Mouse (Mus musculus): ENCODE data around the gene Pbx1.
"Not testable (repeated sequence)": the region's sequence is repeated elsewhere in the genome, so short reads cannot be mapped to it uniquely, and the experiment has no call there.

Gene Pbx1

GRCm38 (mm10) chr1:168432232-168432280, at the start of gene Pbx1:
Pbx1 (minus strand) TSS chr1:168432270.
- DNase-seq (ENCODE audit: low spot score): not testable (repeated sequence)

GRCm38 (mm10) chr1:168479626-168480025, 47.6 kb upstream of the Pbx1 start:
- no peak for DNase-seq (ENCODE audit: low spot score)

- no peak for DNase-seq (ENCODE audit: low spot score)
These were observed 46.8 kb upstream of the Pbx1 start for GRCm38 (mm10) chr1:168478829-168479228.

GRCm38 (mm10) chr1:168476917-168477316, 44.8 kb upstream of the Pbx1 start:
- no peak for DNase-seq (ENCODE audit: low spot score)

GRCm38 (mm10) chr1:168476216-168476897, 44.3 kb upstream of the Pbx1 start:
- DNase-seq (ENCODE audit: low spot score): no peak

- no peak for DNase-seq (ENCODE audit: low spot score)
These were observed 43.6 kb upstream of the Pbx1 start for GRCm38 (mm10) chr1:168475579-168476208.

- DNase-seq (ENCODE audit: low spot score): no peak
These were observed 41.4 kb upstream of the Pbx1 start for GRCm38 (mm10) chr1:168473255-168474069.

GRCm38 (mm10) chr1:168472545-168473254, 40.6 kb upstream of the Pbx1 start:
- DNase-seq (ENCODE audit: low spot score): no peak

GRCm38 (mm10) chr1:168459426-168459825, 27.4 kb upstream of the Pbx1 start:
- DNase-seq (ENCODE audit: low spot score): no peak

GRCm38 (mm10) chr1:168457191-168457747, 25.2 kb upstream of the Pbx1 start:
- DNase-seq (ENCODE audit: low spot score): no peak

GRCm38 (mm10) chr1:168455178-168455577, 23.1 kb upstream of the Pbx1 start:
- DNase-seq (ENCODE audit: low spot score): no peak

GRCm38 (mm10) chr1:168433671-168434070, 1.6 kb upstream of the Pbx1 start:
- no peak for DNase-seq (ENCODE audit: low spot score)

GRCm38 (mm10) chr1:168432281-168432725, 233 bp upstream of the Pbx1 start:
- peak; percentile 98 for DNase-seq (ENCODE audit: low spot score)

GRCm38 (mm10) chr1:168431711-168432231, 299 bp downstream of the Pbx1 start:
- no peak for DNase-seq (ENCODE audit: low spot score)

- peak; percentile 41 for DNase-seq (ENCODE audit: low spot score)
These were observed 981 bp downstream of the Pbx1 start for GRCm38 (mm10) chr1:168430868-168431710.

- no peak for DNase-seq (ENCODE audit: low spot score)
These were observed 2.0 kb downstream of the Pbx1 start for GRCm38 (mm10) chr1:168429856-168430644.

- no peak for DNase-seq (ENCODE audit: low spot score)
These were observed 2.7 kb downstream of the Pbx1 start for GRCm38 (mm10) chr1:168429406-168429805.

- DNase-seq (ENCODE audit: low spot score): no peak
These were observed 3.8 kb downstream of the Pbx1 start for GRCm38 (mm10) chr1:168428255-168428654.

- DNase-seq (ENCODE audit: low spot score): no peak
These were observed 4.5 kb downstream of the Pbx1 start for GRCm38 (mm10) chr1:168427596-168427995.

GRCm38 (mm10) chr1:168426900-168427299, 5.2 kb downstream of the Pbx1 start:
- no peak for DNase-seq (ENCODE audit: low spot score)

- DNase-seq (ENCODE audit: low spot score): no peak
These were observed 5.8 kb downstream of the Pbx1 start for GRCm38 (mm10) chr1:168426281-168426680.

Measured in yolk sac, embryonic 10.5 days (tissue).